In genomic region chr8:108962516-108962915, GRCm38 (mm10) we compare ENCODE assay signal across 21 mouse cellular contexts.
DNase-seq lines count a peak whose midpoint lies in the region; ATAC-seq and TF ChIP-seq lines count a peak whose summit lies in the region.
"Had no signal": no experiment of that assay in that cellular context is flagged by ENCODE, and none has a peak within 500 bp of the region (broad histone marks: within the 10 kb centered on the region; RNA-seq: fewer than 3 reads in every experiment).

No protein-coding gene starts in this region.

- H3K9ac ChIP-seq in hindbrain, postnatal 0 days (replicated peaks; ENCODE audit: low read length) = no peak overlapping the region
- no peak overlapping the region for H3K9ac ChIP-seq in hindbrain, embryonic 14.5 days
- no peak overlapping the region for H3K9ac ChIP-seq in midbrain, embryonic 13.5 days (replicated peaks)
- H3K9ac ChIP-seq: embryonic facial prominence, embryonic 13.5 days; forebrain, postnatal 0 days; heart, embryonic 13.5 days; liver, embryonic 12.5 days; neural tube, embryonic 12.5 days had no signal

- 46% methylated on average over 7 of the region's 7 CpGs for WGBS in hindbrain, postnatal 0 days
- WGBS in hindbrain, embryonic 14.5 days = 42% methylated on average over 7 of the region's 7 CpGs
- WGBS in midbrain, embryonic 13.5 days = 51% methylated on average over 7 of the region's 7 CpGs

- DNase-seq in hindbrain, postnatal 0 days (ENCODE audit: low spot score) = peak; percentile 14
- DNase-seq in hindbrain, embryonic 14.5 days (ENCODE audit: low spot score) = no peak
- peak; percentile 2 for DNase-seq in urinary bladder, postnatal 14 days (ENCODE audit: low spot score)
- DNase-seq in urinary bladder, postnatal 25 days (ENCODE audit: low spot score) = no peak
- no peak for DNase-seq in T-cell, adult 2 months (ENCODE audit: low spot score)
- no peak for DNase-seq in kidney, postnatal 4 days
- DNase-seq: adrenal gland, adult 2 months; cerebellum, adult 8-10 months; forebrain, postnatal 0 days; gastrocnemius, adult 2 months; heart, postnatal 36 days; lung, adult 2 months; lung, postnatal 36 days; right cerebral cortex, postnatal 25 days; thymus, adult 2 months had no signal

- H3K4me1 ChIP-seq in hindbrain, postnatal 0 days (ENCODE audit: insufficient read depth, low read length) = no peaks in the 10 kb centered on the region
- no peaks in the 10 kb centered on the region for H3K4me1 ChIP-seq in hindbrain, embryonic 14.5 days (replicated peaks; ENCODE audit: control insufficient read depth, insufficient read depth, low read length)
- H3K4me1 ChIP-seq in midbrain, embryonic 13.5 days (replicated peaks) = peaks cover 17% of the 10 kb centered on the region
- H3K4me1 ChIP-seq: heart, embryonic 13.5 days; liver, embryonic 12.5 days had no signal

- H3K4me2 ChIP-seq in hindbrain, postnatal 0 days (ENCODE audit: low read depth, low read length) = no peak overlapping the region
- H3K4me2 ChIP-seq in hindbrain, embryonic 14.5 days (replicated peaks) = no peak overlapping the region
- H3K4me2 ChIP-seq in midbrain, embryonic 13.5 days (replicated peaks) = no peak overlapping the region
- H3K4me2 ChIP-seq: embryonic facial prominence, embryonic 13.5 days; heart, embryonic 13.5 days; liver, embryonic 12.5 days; neural tube, embryonic 12.5 days had no signal

- no peak for TF ChIP-seq CTCF in hindbrain, postnatal 0 days (IDR thresholded peaks at IDR 0.05; ENCODE audit: low read depth)

- no peaks in the 10 kb centered on the region for H3K27me3 ChIP-seq in hindbrain, postnatal 0 days (ENCODE audit: insufficient read depth, low read length)
- H3K27me3 ChIP-seq in hindbrain, embryonic 14.5 days (ENCODE audit: control insufficient read depth, insufficient read depth, low read length) = no peaks in the 10 kb centered on the region
- H3K27me3 ChIP-seq in midbrain, embryonic 13.5 days = no peaks in the 10 kb centered on the region
- H3K27me3 ChIP-seq: embryonic facial prominence, embryonic 13.5 days; heart, embryonic 13.5 days; liver, embryonic 12.5 days; neural tube, embryonic 12.5 days had no signal

- H3K4me3 ChIP-seq in hindbrain, postnatal 0 days (ENCODE audit: low read length) = no peak overlapping the region
- H3K4me3 ChIP-seq in hindbrain, embryonic 14.5 days (replicated peaks; ENCODE audit: low read length) = no peak overlapping the region
- no peak overlapping the region for H3K4me3 ChIP-seq in midbrain, embryonic 13.5 days (replicated peaks)
- H3K4me3 ChIP-seq: embryonic facial prominence, embryonic 13.5 days; gastrocnemius, adult 2 months; heart, embryonic 13.5 days; liver, embryonic 12.5 days; neural tube, embryonic 12.5 days had no signal

- no peaks in the 10 kb centered on the region for H3K9me3 ChIP-seq in hindbrain, postnatal 0 days (ENCODE audit: low read length)
- H3K9me3 ChIP-seq in hindbrain, embryonic 14.5 days (ENCODE audit: control insufficient read depth, low read length) = no peaks in the 10 kb centered on the region
- H3K9me3 ChIP-seq in midbrain, embryonic 13.5 days = no peaks in the 10 kb centered on the region
- H3K9me3 ChIP-seq: embryonic facial prominence, embryonic 13.5 days; heart, embryonic 13.5 days; liver, embryonic 12.5 days; neural tube, embryonic 12.5 days had no signal

- H3K36me3 ChIP-seq in hindbrain, postnatal 0 days (ENCODE audit: insufficient read depth, low read length) = no peaks in the 10 kb centered on the region
- H3K36me3 ChIP-seq in hindbrain, embryonic 14.5 days (replicated peaks; ENCODE audit: control insufficient read depth, insufficient read depth) = no peaks in the 10 kb centered on the region
- H3K36me3 ChIP-seq in midbrain, embryonic 13.5 days = peaks cover 5% of the 10 kb centered on the region
- H3K36me3 ChIP-seq: embryonic facial prominence, embryonic 13.5 days; liver, embryonic 12.5 days; neural tube, embryonic 12.5 days had no signal

- no peak overlapping the region for H3K27ac ChIP-seq in hindbrain, postnatal 0 days
- no peak overlapping the region for H3K27ac ChIP-seq in hindbrain, embryonic 14.5 days
- H3K27ac ChIP-seq in midbrain, embryonic 13.5 days = peak overlapping the region; percentile 60; the same call in 1 of the 2 replicates
- H3K27ac ChIP-seq: embryonic facial prominence, embryonic 13.5 days; gastrocnemius, adult 2 months; heart, embryonic 13.5 days; liver, embryonic 12.5 days; neural tube, embryonic 12.5 days had no signal

- no peak for ATAC-seq in hindbrain, postnatal 0 days
- ATAC-seq in hindbrain, embryonic 14.5 days (ENCODE audit: low FRiP score) = no peak
- ATAC-seq in midbrain, embryonic 13.5 days = 0 out of 2 replicates have a peak, but pooled peaks have one; percentile 43
- ATAC-seq: forebrain, postnatal 0 days; intestine, embryonic 16.5 days; liver, embryonic 12.5 days had no signal

Comparison
In these comparisons a context has a peak if more than half of its experiments do, and no peak if none do; other contexts are left out.
1. DNase-seq: peak in hindbrain, postnatal 0 days (single experiment) and urinary bladder, postnatal 14 days (single experiment); none in hindbrain, embryonic 14.5 days (single experiment), urinary bladder, postnatal 25 days (single experiment), T-cell, adult 2 months (single experiment) and kidney, postnatal 4 days (0 of 2).